Mouse (Mus musculus) mouse embryonic stem cell (cell line): ENCODE measurements at regions not wholly inside any gene's neighbourhood (a gene's known extent, or its start where the extent isn't known, plus 50 kb on each side); places are given as distances from the start of the nearest gene placed in this dataset.

ENCODE experiments used
- in situ Hi-C, 2 experiments: fragments of 300-500 bp; cut with MboI; formaldehyde crosslinking; loops; 1 replicate in 1 of 2; 3 replicates in 1 of 2; pipeline ENCODE4 v1.14.3; 2019 to 2020; ENCODE audit warnings: low sequenced_read_pairs in 2 of 2, low pct_unique_long_range_greater_than_20kb in 1 of 2, mixed read lengths in 1 of 2; ENCODE audit not compliant: unreplicated experiment in 1 of 2

GRCm38 (mm10) chr9:113435921-113436320 is 272.1 kb downstream of the Pdcd6ip start:
- in situ Hi-C loops, result loop anchor here (25.0 kb wide), 1 partner anchor 201 kb away; no protein-coding TSS in a partner anchor

GRCm38 (mm10) chr9:113433424-113433823 is 274.6 kb downstream of the Pdcd6ip start:
- in situ Hi-C loops, result loop anchor here (25.0 kb wide), 1 partner anchor 204 kb away; no protein-coding TSS in a partner anchor

DNA sequence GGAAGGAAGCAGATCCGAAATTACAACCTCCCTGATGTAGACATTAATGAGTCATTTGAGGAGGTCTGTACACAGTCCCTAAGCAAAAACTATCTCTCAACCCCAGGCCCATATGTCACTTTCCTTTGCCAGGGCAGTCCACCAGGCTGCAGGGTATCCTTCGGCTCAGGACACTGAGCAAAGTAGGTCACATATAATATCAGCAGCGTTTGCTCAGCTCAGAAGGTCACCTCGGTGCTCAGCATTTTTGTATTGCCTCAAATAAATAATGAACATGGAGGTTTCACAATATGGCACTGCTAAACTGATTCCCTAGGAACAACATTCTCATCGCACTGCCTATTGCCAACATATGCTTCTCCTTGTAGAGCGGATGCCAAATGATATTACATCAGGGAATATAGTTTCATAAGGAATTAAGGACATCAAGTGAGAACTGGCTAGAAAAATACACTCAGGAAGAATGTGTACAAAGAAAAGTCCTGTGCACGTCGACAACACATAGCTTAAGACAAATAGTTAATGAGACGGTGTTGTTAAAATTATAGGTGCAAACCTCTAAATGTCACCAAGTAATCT is 275.4 kb downstream of the Pdcd6ip start:
- in situ Hi-C loops, result loop anchor here (25.0 kb wide), 1 partner anchor 205 kb away; no protein-coding TSS in a partner anchor

DNA sequence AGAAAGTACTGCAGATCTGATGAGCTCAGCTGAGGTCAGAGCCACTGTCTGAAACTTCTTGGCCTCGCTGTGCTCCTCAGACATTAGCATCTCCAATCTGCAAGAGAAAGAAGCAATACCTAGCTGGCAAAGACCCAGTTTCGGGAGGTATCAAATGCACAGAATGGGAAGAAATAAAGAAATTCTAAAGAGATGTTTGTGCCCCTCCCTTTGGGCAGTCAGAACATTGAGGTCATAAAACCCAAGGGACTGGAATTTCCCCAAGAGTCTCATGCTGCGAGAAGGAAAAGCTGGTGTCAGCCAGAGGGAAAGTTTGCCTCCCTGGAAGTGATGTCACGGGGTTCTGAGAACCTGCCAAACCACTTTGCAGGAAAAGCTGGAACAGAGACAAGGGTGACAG is 277.6 kb downstream of the Pdcd6ip start:
- in situ Hi-C loops, result loop anchor here (25.0 kb wide), 1 partner anchor 207 kb away; no protein-coding TSS in a partner anchor

GRCm38 (mm10) chr9:113427281-113427680 is 280.8 kb downstream of the Pdcd6ip start:
- in situ Hi-C loops, result loop anchor here (25.0 kb wide), 1 partner anchor 210 kb away; no protein-coding TSS in a partner anchor

DNA sequence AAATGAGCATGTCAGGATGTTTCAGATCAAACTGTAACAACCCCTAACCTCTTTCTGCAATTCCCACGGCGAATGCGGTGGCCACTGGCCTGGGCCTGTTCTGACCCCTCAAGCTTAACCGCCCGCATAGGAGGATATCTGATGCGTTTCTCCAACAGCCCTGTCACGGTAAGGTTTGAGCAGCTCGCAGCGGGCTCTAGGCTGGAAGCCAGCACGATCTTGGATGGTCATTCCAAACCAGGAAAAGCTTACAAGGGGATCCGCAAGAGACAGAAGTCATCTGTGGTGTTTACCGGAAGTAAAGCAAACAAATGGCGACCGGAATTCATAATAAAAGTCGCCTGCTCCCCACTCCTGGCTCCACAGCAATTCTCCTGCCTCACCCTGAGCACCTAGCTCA is 281.7 kb downstream of the Pdcd6ip start:
- in situ Hi-C loops, result loop anchor here (25.0 kb wide), 1 partner anchor 211 kb away; no protein-coding TSS in a partner anchor

GRCm38 (mm10) chr9:113421645-113422044 is 286.4 kb downstream of the Pdcd6ip start:
- in situ Hi-C loops, result loop anchor here in 1 of 2 experiments (25.0 kb wide), 1 partner anchor 609 kb away; no protein-coding TSS in a partner anchor

DNA sequence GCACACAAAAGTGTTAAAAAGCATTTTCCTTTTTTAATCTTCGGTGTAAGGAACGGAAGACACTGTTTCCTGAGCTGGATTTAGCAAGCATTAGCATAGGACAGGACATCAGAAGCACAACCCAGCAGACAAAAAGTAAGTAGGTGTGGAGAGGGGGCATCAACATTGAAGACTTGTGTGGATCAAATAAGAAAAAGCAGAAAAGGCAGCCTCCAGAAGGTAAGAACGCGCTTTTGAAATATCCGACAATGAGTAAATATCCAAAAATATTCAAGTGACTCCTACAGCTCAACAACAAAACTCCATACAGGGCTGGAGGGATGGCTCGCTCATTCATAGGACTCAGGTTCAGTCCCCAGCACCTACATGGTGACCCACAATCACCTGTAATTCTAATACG is 286.9 kb downstream of the Pdcd6ip start:
- in situ Hi-C loops, result loop anchor here in 1 of 2 experiments (25.0 kb wide), 1 partner anchor 609 kb away; no protein-coding TSS in a partner anchor

GRCm38 (mm10) chr9:113419801-113420200 is 288.3 kb downstream of the Pdcd6ip start:
- in situ Hi-C loops, result loop anchor here in 1 of 2 experiments (25.0 kb wide), 1 partner anchor 608 kb away; no protein-coding TSS in a partner anchor

DNA sequence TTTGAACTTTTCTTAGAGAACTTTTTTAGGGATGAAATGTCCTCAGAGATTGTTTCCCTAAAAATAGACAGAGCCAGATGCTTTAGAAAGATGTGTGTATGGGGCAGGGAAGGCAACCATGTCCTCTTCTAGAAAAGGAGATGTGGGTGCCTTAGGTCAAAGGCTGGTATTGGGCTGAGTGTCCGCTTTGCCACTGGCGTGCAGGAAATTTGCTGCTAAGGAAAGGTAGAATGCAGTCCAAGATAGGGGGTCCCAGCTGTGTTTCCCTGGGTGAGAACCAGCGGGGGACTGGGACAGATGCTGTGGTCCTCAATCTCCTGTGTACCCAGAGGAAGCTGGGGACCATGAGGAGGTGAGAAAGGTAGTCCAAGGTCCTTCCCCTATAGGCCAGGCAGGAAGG is 291.0 kb downstream of the Pdcd6ip start:
- in situ Hi-C loops, result loop anchor here in 1 of 2 experiments (25.0 kb wide), 1 partner anchor 605 kb away; no protein-coding TSS in a partner anchor

DNA sequence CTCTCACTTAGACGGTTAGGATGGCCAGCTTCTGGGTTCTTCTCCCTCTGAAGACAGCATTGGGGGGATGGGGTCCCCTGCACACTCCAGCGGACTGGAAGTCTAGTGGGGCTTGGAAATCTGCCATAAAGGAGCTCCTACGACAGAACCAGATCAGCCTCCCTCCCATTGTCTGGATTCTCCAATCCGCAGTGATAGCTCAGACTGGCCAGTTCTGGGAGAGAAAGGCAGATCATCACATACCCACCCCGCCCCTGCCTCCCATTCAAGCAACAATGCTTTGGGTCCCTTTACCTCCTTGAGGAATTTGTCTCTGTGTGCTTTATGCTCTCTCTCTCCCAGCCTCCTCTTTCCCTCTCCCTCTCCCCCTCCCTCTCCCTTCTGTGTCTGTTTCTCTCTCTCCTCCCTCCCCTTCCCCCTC is 292.5 kb downstream of the Pdcd6ip start:
- in situ Hi-C loops, result loop anchor here in 1 of 2 experiments (25.0 kb wide), 1 partner anchor 603 kb away; no protein-coding TSS in a partner anchor

GRCm38 (mm10) chr9:113414690-113415089 is 293.4 kb downstream of the Pdcd6ip start:
- in situ Hi-C loops, result loop anchor here in 1 of 2 experiments (25.0 kb wide), 1 partner anchor 602 kb away; no protein-coding TSS in a partner anchor

GRCm38 (mm10) chr9:113413851-113414250 is 294.2 kb downstream of the Pdcd6ip start:
- in situ Hi-C loops, result loop anchor here in 1 of 2 experiments (25.0 kb wide), 1 partner anchor 602 kb away; no protein-coding TSS in a partner anchor

- in situ Hi-C loops, result loop anchor here in 1 of 2 experiments (25.0 kb wide), 1 partner anchor 599 kb away; no protein-coding TSS in a partner anchor
These were observed 296.4 kb downstream of the Pdcd6ip start for GRCm38 (mm10) chr9:113411638-113412037.

- in situ Hi-C loops, result loop anchor here in 1 of 2 experiments (25.0 kb wide), 1 partner anchor 596 kb away; no protein-coding TSS in a partner anchor
These were observed 299.5 kb downstream of the Pdcd6ip start for GRCm38 (mm10) chr9:113408521-113408920.

DNA sequence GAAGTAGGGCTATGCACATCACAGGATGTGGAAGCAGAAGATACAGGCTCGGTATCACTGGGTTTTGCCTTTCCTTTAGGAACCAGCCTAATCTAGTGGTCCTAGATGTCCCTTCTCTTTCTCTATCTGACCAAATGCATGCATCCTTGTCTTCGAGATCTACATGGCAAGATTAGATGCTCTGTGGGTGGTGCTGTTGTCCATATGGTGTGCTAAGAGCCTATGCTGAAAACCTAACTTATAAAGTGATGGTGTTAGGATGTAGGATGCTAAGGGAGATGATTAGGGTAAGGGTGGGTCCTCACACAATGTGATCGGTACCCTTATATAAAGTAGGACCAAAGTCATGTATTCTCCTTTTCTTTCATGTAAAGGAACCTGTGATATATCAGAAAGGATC is 313.7 kb downstream of the Pdcd6ip start:
- in situ Hi-C loops, result no loop called here

- in situ Hi-C loops, result no loop called here
These were observed 320.7 kb downstream of the Pdcd6ip start for GRCm38 (mm10) chr9:113387356-113387755.

DNA sequence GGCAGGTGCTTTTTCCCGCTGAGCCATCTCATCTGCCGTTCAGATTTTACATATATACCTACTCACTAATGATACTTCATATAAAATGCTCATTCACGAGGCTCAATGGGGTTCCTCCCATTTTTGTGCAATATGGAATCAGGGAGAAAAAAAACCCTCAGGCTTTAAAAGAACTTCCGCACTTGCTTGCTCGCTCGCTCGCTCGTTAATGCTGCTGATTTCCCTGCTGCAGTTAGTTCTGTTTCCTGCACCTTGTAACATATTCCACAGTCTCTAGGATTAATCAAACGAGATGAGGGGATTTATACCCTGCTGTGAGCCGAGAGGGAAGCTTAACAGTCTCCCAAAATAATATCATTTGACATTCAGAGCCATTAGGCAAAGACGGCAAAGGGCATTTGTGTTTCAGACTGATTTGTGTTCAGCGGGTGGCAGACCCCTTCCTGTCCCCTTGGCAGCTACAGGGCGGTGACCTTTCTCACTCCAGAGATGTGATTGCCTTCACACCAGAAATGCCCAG is 326.4 kb downstream of the Pdcd6ip start:
- in situ Hi-C loops, result no loop called here

DNA sequence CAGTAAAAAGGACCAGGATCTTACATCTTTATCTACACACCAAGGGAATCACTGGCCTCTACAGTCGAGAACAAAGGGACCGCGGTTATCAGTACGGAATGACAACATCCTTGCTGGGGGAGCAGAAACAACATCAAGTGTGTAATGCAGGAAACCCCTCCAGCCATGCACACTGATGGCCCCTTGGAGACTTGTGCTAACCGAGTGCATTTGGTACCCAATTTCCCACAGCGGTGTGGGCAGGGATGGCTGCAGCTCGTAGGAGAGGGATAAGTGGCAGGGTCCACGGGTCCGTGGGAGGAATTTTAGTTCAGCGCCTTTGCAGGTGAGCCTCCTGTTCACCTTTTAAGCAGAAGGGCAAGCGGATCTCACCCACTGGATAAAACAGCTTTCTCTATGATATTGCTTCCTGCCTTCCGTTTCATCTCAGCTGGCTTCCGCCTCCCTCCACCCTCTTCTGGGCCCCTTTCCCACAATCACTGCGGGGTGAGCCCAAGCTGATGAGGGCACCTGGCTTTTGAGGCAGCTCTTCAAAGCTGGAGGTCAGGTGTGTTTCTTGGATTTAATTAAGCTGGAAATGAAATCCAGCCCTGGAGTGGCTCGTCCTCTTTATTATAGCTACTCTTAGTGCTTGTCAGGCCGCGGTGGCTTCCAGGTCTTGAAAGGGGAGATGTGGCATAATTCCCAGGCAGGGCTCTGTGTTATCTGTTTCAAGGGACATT is 327.5 kb downstream of the Pdcd6ip start:
- in situ Hi-C loops, result no loop called here
